Mouse (Mus musculus): Measurements from ENCODE around the gene Eif4h.
"Not testable (repeated sequence)": the region's sequence is repeated elsewhere in the genome, so short reads cannot be mapped to it uniquely, and the experiment has no call there.

Eif4h gene

GRCm38 (mm10) chr5:134639269-134639682, at the start of gene Eif4h:
Gene Eif4h, minus strand, starts transcription at chr5:134639490.
- peak; percentile 97 for DNase-seq

- DNase-seq: peak; percentile 99
Observed at GRCm38 (mm10) chr5:134688718-134689284, 49.5 kb upstream of the Eif4h start.

GRCm38 (mm10) chr5:134688086-134688717, 48.9 kb upstream of the Eif4h start, which contains the start of gene Limk1:
Gene Limk1, minus strand, starts transcription at chr5:134688598.
- no peak for DNase-seq

GRCm38 (mm10) chr5:134687187-134687586, 47.9 kb upstream of the Eif4h start:
- no peak for DNase-seq

- DNase-seq: no peak
Observed at GRCm38 (mm10) chr5:134686541-134686940, 47.3 kb upstream of the Eif4h start.

GRCm38 (mm10) chr5:134684398-134684797, 45.1 kb upstream of the Eif4h start:
- DNase-seq: no peak

GRCm38 (mm10) chr5:134683813-134684212, 44.5 kb upstream of the Eif4h start:
- DNase-seq: no peak

GRCm38 (mm10) chr5:134680238-134680637, 40.9 kb upstream of the Eif4h start:
- DNase-seq: no peak

GRCm38 (mm10) chr5:134678827-134679546, 39.7 kb upstream of the Eif4h start:
- no peak for DNase-seq

GRCm38 (mm10) chr5:134678031-134678430, 38.7 kb upstream of the Eif4h start:
- no peak for DNase-seq

GRCm38 (mm10) chr5:134677491-134677890, 38.2 kb upstream of the Eif4h start:
- no peak for DNase-seq

- DNase-seq: peak; percentile 42
Observed at GRCm38 (mm10) chr5:134675956-134676759, 36.9 kb upstream of the Eif4h start.

GRCm38 (mm10) chr5:134674977-134675376, 35.7 kb upstream of the Eif4h start:
- no peak for DNase-seq

- DNase-seq: no peak
Observed at GRCm38 (mm10) chr5:134672611-134673010, 33.3 kb upstream of the Eif4h start.

- no peak for DNase-seq
Observed at GRCm38 (mm10) chr5:134672198-134672516, 32.9 kb upstream of the Eif4h start.

- no peak for DNase-seq
Observed at GRCm38 (mm10) chr5:134671335-134672197, 32.3 kb upstream of the Eif4h start.

- DNase-seq: no peak
Observed at GRCm38 (mm10) chr5:134669001-134669708, 29.9 kb upstream of the Eif4h start.

- DNase-seq: no peak
Observed at GRCm38 (mm10) chr5:134668495-134668894, 29.2 kb upstream of the Eif4h start.

GRCm38 (mm10) chr5:134656708-134657107, 17.4 kb upstream of the Eif4h start:
- no peak for DNase-seq

- DNase-seq: no peak
Observed at GRCm38 (mm10) chr5:134652015-134652414, 12.7 kb upstream of the Eif4h start.

GRCm38 (mm10) chr5:134650926-134651325, 11.6 kb upstream of the Eif4h start:
- no peak for DNase-seq

GRCm38 (mm10) chr5:134648976-134649375, 9.7 kb upstream of the Eif4h start:
- DNase-seq: not testable (repeated sequence)

Data from cerebellum, adult 9-11 months (tissue).